20 mouse cellular contexts compared by ENCODE assay signal in the genomic region with DNA sequence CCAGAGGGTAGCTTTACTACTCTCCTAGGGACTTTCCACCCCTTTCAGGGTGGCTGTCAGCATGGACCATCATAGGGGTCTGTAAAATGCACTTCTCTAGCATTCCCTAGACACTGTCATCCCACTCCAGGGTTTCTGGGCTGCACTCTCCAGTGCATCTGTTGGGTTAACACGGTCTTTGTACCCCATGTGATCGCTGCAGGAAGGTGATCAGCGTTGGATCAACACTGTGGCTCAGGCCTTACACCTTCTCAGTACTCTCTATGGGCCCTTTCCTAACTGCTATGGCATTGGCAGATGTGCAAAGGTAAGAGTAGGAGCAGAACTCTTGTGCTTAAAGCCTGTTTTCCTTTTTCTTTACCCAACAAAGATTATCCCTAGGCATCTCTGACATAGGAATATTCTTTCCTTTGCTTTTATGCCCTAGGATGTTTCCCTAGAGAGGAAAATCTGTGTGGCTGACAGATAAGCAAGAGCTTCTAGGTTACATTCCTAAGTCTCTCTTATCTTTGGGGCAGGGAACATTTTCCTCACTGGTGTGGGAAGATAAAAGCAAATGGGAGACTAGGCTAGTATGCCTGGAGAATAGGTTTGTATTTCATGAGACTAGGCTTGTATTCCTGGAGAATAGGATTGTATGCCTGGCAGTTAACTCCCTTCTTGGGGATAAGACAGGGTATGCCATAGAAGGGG. TPM values are rescaled to one million over a fixed set of nuclear protein-coding genes. Genes with fewer than 3 reads are reported as not detected.
A peak's percentile ranks its signal among the peaks of the same experiment; 100 is the strongest.
DNase-seq lines count a peak whose midpoint lies in the region; ATAC-seq and TF ChIP-seq lines count a peak whose summit lies in the region.
"Had no signal": no experiment of that assay in that cellular context is flagged by ENCODE, and none has a peak within 500 bp of the region (broad histone marks: within the 10 kb centered on the region; RNA-seq: fewer than 3 reads in every experiment).

No protein-coding gene starts in this region.

- peaks cover 18% of the 10 kb centered on the region for H3K36me3 ChIP-seq in intestine, embryonic 16.5 days (ENCODE audit: control insufficient read depth, insufficient read depth, low read length)
- peaks cover 48% of the 10 kb centered on the region for H3K36me3 ChIP-seq in intestine, embryonic 15.5 days
- H3K36me3 ChIP-seq in liver, embryonic 16.5 days (ENCODE audit: control insufficient read depth, insufficient read depth) = peaks cover 12% of the 10 kb centered on the region
- peaks cover 86% of the 10 kb centered on the region for H3K36me3 ChIP-seq in forebrain, embryonic 14.5 days (ENCODE audit: control insufficient read depth, insufficient read depth, low read length)

- no peaks in the 10 kb centered on the region for H3K4me1 ChIP-seq in intestine, embryonic 16.5 days (ENCODE audit: control insufficient read depth, insufficient read depth, low read length)
- H3K4me1 ChIP-seq in intestine, embryonic 15.5 days (replicated peaks) = 0 out of 2 replicates have a peak, but pooled peaks cover 2% of the 10 kb centered on the region
- peaks cover 13% of the 10 kb centered on the region for H3K4me1 ChIP-seq in liver, embryonic 16.5 days (ENCODE audit: control insufficient read depth, low read depth, low read length)
- no peaks in the 10 kb centered on the region for H3K4me1 ChIP-seq in cerebellum, adult 2 months (ENCODE audit: control insufficient read depth, insufficient read depth, low read length)
- no peaks in the 10 kb centered on the region for H3K4me1 ChIP-seq in forebrain, embryonic 14.5 days (ENCODE audit: control insufficient read depth, insufficient read depth, low read length)
- H3K4me1 ChIP-seq: embryonic facial prominence, embryonic 12.5 days; forebrain, embryonic 12.5 days; hindbrain, embryonic 12.5 days had no signal

- no peaks in the 10 kb centered on the region for H3K27me3 ChIP-seq in intestine, embryonic 16.5 days (replicated peaks; ENCODE audit: control insufficient read depth, insufficient read depth, low read length)
- H3K27me3 ChIP-seq in intestine, embryonic 15.5 days (replicated peaks) = no peaks in the 10 kb centered on the region
- no peaks in the 10 kb centered on the region for H3K27me3 ChIP-seq in liver, embryonic 16.5 days (ENCODE audit: control insufficient read depth, insufficient read depth, low read depth, low read length)
- H3K27me3 ChIP-seq in cerebellum, adult 2 months (ENCODE audit: control insufficient read depth, insufficient read depth, low read length) = no peaks in the 10 kb centered on the region
- H3K27me3 ChIP-seq in forebrain, embryonic 14.5 days (replicated peaks; ENCODE audit: control insufficient read depth, insufficient read depth, low read length) = no peaks in the 10 kb centered on the region
- H3K27me3 ChIP-seq: embryonic facial prominence, embryonic 12.5 days; forebrain, embryonic 12.5 days; hindbrain, embryonic 12.5 days had no signal

- H3K27ac ChIP-seq in intestine, embryonic 16.5 days (ENCODE audit: low read length) = peak overlapping the region; percentile 38
- H3K27ac ChIP-seq in intestine, embryonic 15.5 days = no peak overlapping the region
- H3K27ac ChIP-seq in liver, embryonic 16.5 days (ENCODE audit: low read length) = 0 out of 2 replicates have a peak overlapping the region, but pooled peaks have one; percentile 1
- H3K27ac ChIP-seq in cerebellum, adult 2 months (ENCODE audit: insufficient read depth, low read length) = no peak overlapping the region
- H3K27ac ChIP-seq in forebrain, embryonic 14.5 days (ENCODE audit: low read depth, low read length) = no peak overlapping the region
- H3K27ac ChIP-seq: embryonic facial prominence, embryonic 12.5 days; forebrain, embryonic 12.5 days; gastrocnemius, adult 2 months; hindbrain, embryonic 12.5 days had no signal

- TF ChIP-seq CTCF in cerebellum, adult 2 months (IDR thresholded peaks at IDR 0.05; ENCODE audit: borderline replicate concordance, insufficient read depth, low read depth, low read length) = no peak

- peak; percentile 57 for ATAC-seq in intestine, embryonic 16.5 days
- ATAC-seq in intestine, embryonic 15.5 days = no peak
- ATAC-seq in erythroid progenitor cell, adult 5-6 weeks (replicated peaks; ENCODE audit: low FRiP score, poor library complexity, severe bottlenecking) = 0 out of 2 replicates have a peak, but pooled peaks have one; percentile 35
- ATAC-seq in liver, embryonic 16.5 days (ENCODE audit: low read depth) = peak; percentile 80
- ATAC-seq in forebrain, embryonic 14.5 days = no peak
- ATAC-seq: hindbrain, embryonic 16.5 days had no signal

- no peak overlapping the region for H3K4me3 ChIP-seq in intestine, embryonic 16.5 days (ENCODE audit: low read length)
- no peak overlapping the region for H3K4me3 ChIP-seq in intestine, embryonic 15.5 days (replicated peaks)
- no peak overlapping the region for H3K4me3 ChIP-seq in liver, embryonic 16.5 days (ENCODE audit: low read depth, low read length)
- no peak overlapping the region for H3K4me3 ChIP-seq in cerebellum, adult 2 months (replicated peaks; ENCODE audit: insufficient read depth, low read depth, low read length)
- no peak overlapping the region for H3K4me3 ChIP-seq in forebrain, embryonic 14.5 days (ENCODE audit: low read depth, low read length)
- H3K4me3 ChIP-seq: embryonic facial prominence, embryonic 12.5 days; forebrain, embryonic 12.5 days; gastrocnemius, adult 2 months; hindbrain, embryonic 12.5 days had no signal

- WGBS in intestine, embryonic 16.5 days = 83% methylated on average over 3 of the region's 3 CpGs
- 82% methylated on average over 3 of the region's 3 CpGs for WGBS in intestine, embryonic 15.5 days
- WGBS in liver, embryonic 16.5 days (ENCODE audit: insufficient replicate concordance) = 61% methylated on average over 3 of the region's 3 CpGs
- 81% methylated on average over 3 of the region's 3 CpGs for WGBS in cerebellum, adult 2 months
- WGBS in forebrain, embryonic 14.5 days = 92% methylated on average over 3 of the region's 3 CpGs

- no peaks in the 10 kb centered on the region for H3K9me3 ChIP-seq in intestine, embryonic 16.5 days (ENCODE audit: control insufficient read depth, low read length)
- no peaks in the 10 kb centered on the region for H3K9me3 ChIP-seq in intestine, embryonic 15.5 days
- H3K9me3 ChIP-seq in liver, embryonic 16.5 days (replicated peaks; ENCODE audit: control insufficient read depth, low read length) = no peaks in the 10 kb centered on the region
- H3K9me3 ChIP-seq in forebrain, embryonic 14.5 days (replicated peaks; ENCODE audit: control insufficient read depth, low read length) = no peaks in the 10 kb centered on the region
- H3K9me3 ChIP-seq: embryonic facial prominence, embryonic 12.5 days; forebrain, embryonic 12.5 days; hindbrain, embryonic 12.5 days had no signal

- no peak for TF ChIP-seq POLR2A in cerebellum, adult 2 months (IDR thresholded peaks at IDR 0.05; ENCODE audit: borderline replicate concordance, insufficient read depth, low read length)

- peak; percentile 26 for DNase-seq in c-Kit-positive CD71-positive TER-119-positive erythroid progenitor cells, embryonic 14.5 days (ENCODE audit: low spot score)
- no peak for DNase-seq in cerebellum, adult 2 months
- no peak for DNase-seq in forebrain, embryonic 14.5 days (ENCODE audit: low spot score)
- no peak for DNase-seq in cerebellum, postnatal 14 days
- DNase-seq: adrenal gland, adult 2 months; adrenal gland, postnatal 25 days; cerebellum, adult 8-10 months; cerebellum, postnatal 25 days; gastrocnemius, adult 2 months; gastrocnemius, postnatal 25 days; heart, postnatal 4 days had no signal

- H3K4me2 ChIP-seq in intestine, embryonic 16.5 days (ENCODE audit: low read depth, low read length) = 0 out of 2 replicates have a peak overlapping the region, but pooled peaks have one; percentile 10
- H3K4me2 ChIP-seq in intestine, embryonic 15.5 days (replicated peaks) = no peak overlapping the region
- H3K4me2 ChIP-seq in liver, embryonic 16.5 days (ENCODE audit: low read depth, low read length) = no peak overlapping the region
- H3K4me2 ChIP-seq in forebrain, embryonic 14.5 days (ENCODE audit: low read length) = no peak overlapping the region
- H3K4me2 ChIP-seq: embryonic facial prominence, embryonic 12.5 days; forebrain, embryonic 12.5 days; hindbrain, embryonic 12.5 days had no signal

- H3K9ac ChIP-seq in intestine, embryonic 16.5 days (ENCODE audit: low read depth, low read length) = no peak overlapping the region
- H3K9ac ChIP-seq in intestine, embryonic 15.5 days = no peak overlapping the region
- no peak overlapping the region for H3K9ac ChIP-seq in liver, embryonic 16.5 days (ENCODE audit: low read depth, low read length)
- H3K9ac ChIP-seq in forebrain, embryonic 14.5 days (ENCODE audit: low read length) = no peak overlapping the region
- H3K9ac ChIP-seq: embryonic facial prominence, embryonic 12.5 days; forebrain, embryonic 12.5 days; hindbrain, embryonic 12.5 days had no signal

RNA-seq across cellular contexts. Expression of gene Prc1, which starts 10.9 kb away (rescaled TPM):
- polyA plus RNA-seq in intestine, embryonic 16.5 days (2015; fragmentation: Nextera tagmentation; extraction: Ambion mirVana) = 101 and 102 TPM in 2 replicates
- 118 and 121 TPM in 2 replicates for polyA plus RNA-seq in intestine, embryonic 15.5 days (2015; fragmentation: Nextera tagmentation; extraction: Ambion mirVana)
- 893 and 1,097 TPM in 2 replicates for total RNA-seq in erythroid progenitor cell, adult 5-6 weeks (2015; ENCODE audit: low replicate concordance)
- 1,788 and 2,160 TPM in 2 replicates for total RNA-seq in erythroid progenitor cell, adult 5-6 weeks (2017; ENCODE audit: low replicate concordance)
- polyA plus RNA-seq in liver, embryonic 16.5 days (2015; fragmentation: Nextera tagmentation; extraction: Ambion mirVana) = 125 and 133 TPM in 2 replicates
- 1.0 and 1.2 TPM in 2 replicates for polyA plus RNA-seq in cerebellum, adult 2 months (2012; rRNA removed)
- 102 and 125 TPM in 2 replicates for polyA plus RNA-seq in forebrain, embryonic 14.5 days (2014; fragmentation: Nextera tagmentation; extraction: Ambion mirVana)

RNA-seq across cellular contexts. Expression of gene Vps33b, which starts 13.9 kb away (rescaled TPM):
- 15.9 and 16.1 TPM in 2 replicates for polyA plus RNA-seq in intestine, embryonic 16.5 days (2015; fragmentation: Nextera tagmentation; extraction: Ambion mirVana)
- 12.7 and 14.8 TPM in 2 replicates for polyA plus RNA-seq in intestine, embryonic 15.5 days (2015; fragmentation: Nextera tagmentation; extraction: Ambion mirVana)
- total RNA-seq in erythroid progenitor cell, adult 5-6 weeks (2015; ENCODE audit: low replicate concordance) = 23.4 and 28.5 TPM in 2 replicates
- total RNA-seq in erythroid progenitor cell, adult 5-6 weeks (2017; ENCODE audit: low replicate concordance) = 4.9 and 27.5 TPM in 2 replicates
- 4.3 and 5.0 TPM in 2 replicates for polyA plus RNA-seq in liver, embryonic 16.5 days (2015; fragmentation: Nextera tagmentation; extraction: Ambion mirVana)
- 30.9 and 31.5 TPM in 2 replicates for polyA plus RNA-seq in cerebellum, adult 2 months (2012; rRNA removed)
- 6.1 and 10.9 TPM in 2 replicates for polyA plus RNA-seq in forebrain, embryonic 14.5 days (2014; fragmentation: Nextera tagmentation; extraction: Ambion mirVana)

RNA-seq across cellular contexts. Expression of gene Ngrn, which starts 22.4 kb away (rescaled TPM):
- polyA plus RNA-seq in intestine, embryonic 16.5 days (2015; fragmentation: Nextera tagmentation; extraction: Ambion mirVana) = 52.0 and 57.8 TPM in 2 replicates
- 51.3 and 52.8 TPM in 2 replicates for polyA plus RNA-seq in intestine, embryonic 15.5 days (2015; fragmentation: Nextera tagmentation; extraction: Ambion mirVana)
- 28.8 and 31.9 TPM in 2 replicates for total RNA-seq in erythroid progenitor cell, adult 5-6 weeks (2015; ENCODE audit: low replicate concordance)
- 10.1 and 18.8 TPM in 2 replicates for total RNA-seq in erythroid progenitor cell, adult 5-6 weeks (2017; ENCODE audit: low replicate concordance)
- polyA plus RNA-seq in liver, embryonic 16.5 days (2015; fragmentation: Nextera tagmentation; extraction: Ambion mirVana) = 26.3 and 27.7 TPM in 2 replicates
- polyA plus RNA-seq in cerebellum, adult 2 months (2012; rRNA removed) = 67.1 and 70.8 TPM in 2 replicates
- 71.2 and 71.8 TPM in 2 replicates for polyA plus RNA-seq in forebrain, embryonic 14.5 days (2014; fragmentation: Nextera tagmentation; extraction: Ambion mirVana)

RNA-seq across cellular contexts. Expression of gene Ttll13, which starts 37.2 kb away (rescaled TPM):
- polyA plus RNA-seq in intestine, embryonic 16.5 days (2015; fragmentation: Nextera tagmentation; extraction: Ambion mirVana) = 0.56 and 0.69 TPM in 2 replicates
- polyA plus RNA-seq in intestine, embryonic 15.5 days (2015; fragmentation: Nextera tagmentation; extraction: Ambion mirVana) = 0.96 and 1.3 TPM in 2 replicates
- 2.9 TPM in 1 of 2 replicates, not detected in the other for total RNA-seq in erythroid progenitor cell, adult 5-6 weeks (2015; ENCODE audit: low replicate concordance)
- not detected in 2 replicates for total RNA-seq in erythroid progenitor cell, adult 5-6 weeks (2017; ENCODE audit: low replicate concordance)
- 0.16 and 0.42 TPM in 2 replicates for polyA plus RNA-seq in liver, embryonic 16.5 days (2015; fragmentation: Nextera tagmentation; extraction: Ambion mirVana)
- polyA plus RNA-seq in cerebellum, adult 2 months (2012; rRNA removed) = 0.69 and 0.98 TPM in 2 replicates
- 0.87 and 1.2 TPM in 2 replicates for polyA plus RNA-seq in forebrain, embryonic 14.5 days (2014; fragmentation: Nextera tagmentation; extraction: Ambion mirVana)
- total RNA-seq: gastrocnemius, postnatal 25 days; granulocyte monocyte progenitor cell, adult 5-6 weeks had no signal

RNA-seq across cellular contexts. Expression of gene Rccd1, which starts 40.9 kb away (rescaled TPM):
- 7.9 and 8.3 TPM in 2 replicates for polyA plus RNA-seq in intestine, embryonic 16.5 days (2015; fragmentation: Nextera tagmentation; extraction: Ambion mirVana)
- 9.3 and 10.7 TPM in 2 replicates for polyA plus RNA-seq in intestine, embryonic 15.5 days (2015; fragmentation: Nextera tagmentation; extraction: Ambion mirVana)
- total RNA-seq in erythroid progenitor cell, adult 5-6 weeks (2015; ENCODE audit: low replicate concordance) = 3.8 and 12.6 TPM in 2 replicates
- total RNA-seq in erythroid progenitor cell, adult 5-6 weeks (2017; ENCODE audit: low replicate concordance) = 1.1 and 6.3 TPM in 2 replicates
- 2.3 and 2.6 TPM in 2 replicates for polyA plus RNA-seq in liver, embryonic 16.5 days (2015; fragmentation: Nextera tagmentation; extraction: Ambion mirVana)
- 19.4 and 21.4 TPM in 2 replicates for polyA plus RNA-seq in cerebellum, adult 2 months (2012; rRNA removed)
- polyA plus RNA-seq in forebrain, embryonic 14.5 days (2014; fragmentation: Nextera tagmentation; extraction: Ambion mirVana) = 7.0 and 11.4 TPM in 2 replicates

Comparison
In these comparisons a context has a peak if more than half of its experiments do, and no peak if none do; other contexts are left out.
1. ATAC-seq: peak in intestine, embryonic 16.5 days (single experiment), erythroid progenitor cell, adult 5-6 weeks (single experiment) and liver, embryonic 16.5 days (single experiment); none in intestine, embryonic 15.5 days (single experiment) and forebrain, embryonic 14.5 days (single experiment).
2. H3K27ac ChIP-seq: peak in intestine, embryonic 16.5 days (single experiment) and liver, embryonic 16.5 days (single experiment); none in intestine, embryonic 15.5 days (single experiment), cerebellum, adult 2 months (single experiment) and forebrain, embryonic 14.5 days (single experiment).
3. RNA of gene Prc1, which starts 10.9 kb away (polyA plus RNA-seq): 102 to 125 TPM in forebrain, embryonic 14.5 days, 125 to 133 TPM in liver, embryonic 16.5 days, 118 to 121 TPM in intestine, embryonic 15.5 days and 101 to 102 TPM in intestine, embryonic 16.5 days; 1.0 to 1.2 TPM in cerebellum, adult 2 months; every median in the first group is over 10 times any median in the second.